Mouse (Mus musculus) inflammation-experienced regulatory T-cells, adult 6 months (primary cell): Measurements from ENCODE around the gene Senp2. TPM values are rescaled to one million over a fixed set of nuclear protein-coding genes. Genes with fewer than 3 reads are reported as not detected.

Experiments
- polyA plus RNA-seq, 3 experiments: library from polyadenylated mRNA; unstranded; fragments of 100-300 nt; shearing (Covaris generic); gene quantifications; one replicate each; pipeline ENCODE4 v1.2.1; 2017

Senp2 gene
- polyA plus RNA-seq, 3 experiments from 2014 or later: 13.8 to 19.4 (median 16.1) TPM

Other genes with a start within 250 kb of the Senp2 start
- gene Ehhadh, start 221.7 kb upstream of the Senp2 start, polyA plus RNA-seq: 1 to 10 TPM; 3.2 to 7.9 (median 6.3) TPM
- under 1 TPM; 0.26 to 0.42 (median 0.38) TPM for gene Map3k13, start 215.1 kb upstream of the Senp2 start, polyA plus RNA-seq
- gene Tmem41a, start 61.9 kb upstream of the Senp2 start, polyA plus RNA-seq: 1 to 10 TPM; 3.9 to 5.1 (median 4.5) TPM
- gene Liph, start 13.8 kb upstream of the Senp2 start, polyA plus RNA-seq: under 1 TPM in 2 of 3 experiments, not detected in 1; 0.16 to 0.84 TPM
- gene Igf2bp2, start 153.8 kb downstream of the Senp2 start, polyA plus RNA-seq: under 1 TPM; 0.47 to 0.88 (median 0.54) TPM